Mouse (Mus musculus) large intestine, adult 2 months (tissue): ENCODE results near the gene Vmn1r103. TPM values are rescaled to one million over a fixed set of nuclear protein-coding genes. Genes with fewer than 3 reads are reported as not detected.
"Not testable (repeated sequence)": the region's sequence is repeated elsewhere in the genome, so short reads cannot be mapped to it uniquely, and the experiment has no call there.

Experiments
- DNase-seq: peaks from one replicate; pipeline ENCODE4 v3.0.0-alpha.2; 2012; ENCODE audit warnings: low read depth, low spot score
- WGBS: fragments of 180-500 bp; shearing (Covaris S2); methylation state at CpG from one replicate; pipeline ENCODE4 v1.1.7; 2018; 5-methylcytosine and 5-hydroxymethylcytosine counted together
- polyA plus RNA-seq: library from polyadenylated mRNA; depleted of rRNA; stranded (reverse); fragments of >200 nt; gene quantifications from 2 replicates; pipeline ENCODE4 v1.2.3, GENCODE M21; 2012; rRNA removed

Vmn1r103 gene
- polyA plus RNA-seq, result not detected in 2 replicates

DNA sequence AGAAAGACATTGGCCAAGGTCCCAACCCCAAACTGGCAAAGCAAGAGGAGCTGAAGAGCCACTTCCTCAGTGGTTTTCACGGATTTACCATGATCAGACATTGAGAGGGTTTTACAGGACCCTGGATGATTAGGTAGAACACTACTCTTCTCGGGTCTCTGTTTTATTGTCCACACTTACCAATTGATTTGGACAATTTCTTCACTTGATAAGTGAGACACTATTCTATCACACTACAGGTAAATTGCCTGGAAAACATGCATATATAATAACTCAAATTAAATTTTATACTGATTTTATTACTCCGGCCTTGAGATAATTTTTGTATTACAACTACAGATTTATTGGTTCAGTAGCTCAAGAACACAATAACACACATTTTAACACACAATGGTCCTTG lies at the start of gene Vmn1r103:
Vmn1r103 (minus strand) TSS at position 101 of the 400 bp plus-strand sequence.
- 25% methylated on average over 1 of the region's 3 CpGs for WGBS
- not testable (repeated sequence) for DNase-seq

DNA sequence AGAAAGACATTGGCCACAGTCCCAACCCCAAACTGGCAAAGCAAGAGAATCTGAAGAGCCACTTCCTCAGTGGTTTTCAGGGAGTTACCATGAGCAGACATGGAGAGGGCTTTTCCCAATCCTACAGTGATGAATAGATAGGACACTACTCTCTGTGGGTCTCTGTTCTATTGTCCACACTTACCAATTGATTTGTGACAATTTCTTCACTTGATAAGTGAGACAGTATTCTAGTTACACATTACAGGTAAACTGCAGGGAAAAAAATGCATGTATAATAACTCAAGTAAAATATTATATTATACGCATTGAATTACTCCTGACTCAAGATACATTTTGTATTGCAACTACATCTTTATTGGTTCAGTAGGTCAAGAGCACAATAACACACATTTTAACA lies 35.3 kb upstream of the Vmn1r103 start, which contains the start of gene Gm5726:
Gm5726 (minus strand) TSS at position 101 of the 400 bp plus-strand sequence.
- not testable (repeated sequence) for DNase-seq

DNA sequence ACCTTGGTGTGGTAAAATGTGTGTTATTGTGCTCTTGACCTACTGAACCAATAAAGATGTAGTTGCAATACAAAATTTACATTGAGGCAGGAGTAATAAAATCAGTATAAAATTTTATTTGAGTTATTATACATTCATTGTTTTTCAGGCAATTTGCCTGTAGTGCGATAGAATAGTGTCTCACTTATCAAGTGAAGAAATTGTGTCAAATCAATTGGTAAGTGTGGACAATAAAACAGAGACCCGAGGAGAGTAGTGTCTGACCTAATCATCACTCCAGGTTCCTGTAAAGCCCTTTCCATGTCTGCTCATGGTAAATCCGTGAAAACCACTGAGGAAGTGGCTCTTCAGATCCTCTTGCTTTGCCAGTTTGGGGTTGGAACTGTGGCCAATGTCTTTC lies 23.2 kb upstream of the Vmn1r103 start, which contains the start of gene Vmn1r104:
Vmn1r104 (plus strand) TSS at position 301 of the 400 bp plus-strand sequence.
- DNase-seq, result not testable (repeated sequence)
- no CpG with 5 or more reads among the region's 3 CpGs for WGBS

More for the DNA sequence above, 35.3 kb upstream of the Vmn1r103 start, which contains the start of gene Gm5726:
- no CpG with 5 or more reads among the region's 1 CpGs for WGBS

DNA sequence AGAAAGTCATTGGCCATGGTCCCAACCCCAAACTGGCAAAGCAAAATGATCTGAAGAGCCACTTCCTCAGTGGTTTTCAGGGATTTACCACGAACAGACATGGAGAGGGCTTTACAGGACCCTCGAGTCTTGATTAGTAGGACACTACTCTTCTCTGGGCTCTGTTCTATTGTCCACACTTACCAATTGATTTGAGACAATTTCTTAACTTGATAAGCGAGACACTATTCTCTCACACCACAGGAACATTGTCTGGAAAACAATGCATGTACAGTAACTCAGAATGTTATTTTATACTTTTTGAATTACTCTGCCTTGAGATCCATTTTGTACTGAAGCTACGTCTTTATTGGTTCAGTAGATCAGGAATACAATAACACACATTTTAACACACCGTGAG lies 35.5 kb downstream of the Vmn1r103 start, which contains the start of gene Gm10670:
Gm10670 (minus strand) TSS at position 101 of the 400 bp plus-strand sequence.
- DNase-seq, result not testable (repeated sequence)
- WGBS, result no CpG with 5 or more reads among the region's 5 CpGs

Other genes starting within 250 kb of the Vmn1r103 start
- gene Gm5890, start 247.7 kb downstream of the Vmn1r103 start, polyA plus RNA-seq, result not detected in 2 replicates
- not detected in 2 replicates for gene Gm4133, start 176.5 kb downstream of the Vmn1r103 start, polyA plus RNA-seq
- gene Gm5728, start 135.1 kb downstream of the Vmn1r103 start, polyA plus RNA-seq, result not detected in 2 replicates
- gene Vmn1r100, start 92.6 kb downstream of the Vmn1r103 start, polyA plus RNA-seq, result not detected in 2 replicates
- not detected in 2 replicates for gene Vmn1r101, start 67.9 kb downstream of the Vmn1r103 start, polyA plus RNA-seq
- gene Gm10670, start 35.6 kb downstream of the Vmn1r103 start, polyA plus RNA-seq, result not detected in 2 replicates
- gene Vmn1r104, start 23.3 kb upstream of the Vmn1r103 start, polyA plus RNA-seq, result not detected in 2 replicates
- not detected in 2 replicates for gene Gm5726, start 35.2 kb upstream of the Vmn1r103 start, polyA plus RNA-seq
- gene Gm4141, start 65.7 kb upstream of the Vmn1r103 start, polyA plus RNA-seq, result not detected in 2 replicates
- gene Gm4513, start 88.5 kb upstream of the Vmn1r103 start, polyA plus RNA-seq, result not detected in 2 replicates
- not detected in 2 replicates for gene Vmn1r107, start 158.4 kb upstream of the Vmn1r103 start, polyA plus RNA-seq
- not detected in 2 replicates for gene Vmn1r111, start 192.7 kb upstream of the Vmn1r103 start, polyA plus RNA-seq
- gene Gm10668, start 220.1 kb upstream of the Vmn1r103 start, polyA plus RNA-seq, result not detected in 2 replicates